Mouse (Mus musculus) embryonic facial prominence, embryonic 15.5 days (tissue): ENCODE data around the gene Gm29554. TPM values are rescaled to one million over a fixed set of nuclear protein-coding genes. Genes with fewer than 3 reads are reported as not detected.
"Not testable (repeated sequence)": the region's sequence is repeated elsewhere in the genome, so short reads cannot be mapped to it uniquely, and the experiment has no call there.

Experiments
- ATAC-seq: fragments of 200-750 bp; cut with Nextera tagmentation; 2 replicates; pipeline ENCODE4 v1.8.0; 2017; ENCODE audit warnings: low read depth, moderate TSS enrichment; ENCODE audit not compliant: insufficient number of reproducible peaks, low FRiP score, low TSS enrichment
- H3K27ac ChIP-seq: fragments of 300-500 bp; sonication (generic); replicated peaks from 2 replicates; pipeline ENCODE4 v1.5.1; 2015; ENCODE audit warnings: mild to moderate bottlenecking, inconsistent platforms
- H3K27me3 ChIP-seq: fragments of 300-500 bp; sonication (generic); 2 replicates; pipeline ENCODE4 v1.6.1; 2015; ENCODE audit warnings: inconsistent platforms
- H3K36me3 ChIP-seq: fragments of 300-500 bp; sonication (generic); 2 replicates; pipeline ENCODE4 v1.6.1; 2015; ENCODE audit warnings: mild to moderate bottlenecking, inconsistent platforms
- H3K4me1 ChIP-seq: fragments of 300-500 bp; sonication (generic); 2 replicates; pipeline ENCODE4 v1.6.1; 2015; ENCODE audit warnings: inconsistent platforms
- H3K4me2 ChIP-seq: fragments of 300-500 bp; sonication (generic); replicated peaks from 2 replicates; pipeline ENCODE4 v1.6.1; 2015; ENCODE audit warnings: mild to moderate bottlenecking, inconsistent platforms
- H3K4me3 ChIP-seq: fragments of 300-500 bp; sonication (generic); replicated peaks from 2 replicates; pipeline ENCODE4 v1.5.1; 2015; ENCODE audit warnings: mild to moderate bottlenecking, inconsistent platforms
- H3K9ac ChIP-seq: fragments of 300-500 bp; sonication (generic); 2 replicates; pipeline ENCODE4 v1.6.1; 2015; ENCODE audit warnings: inconsistent platforms
- H3K9me3 ChIP-seq: fragments of 300-500 bp; sonication (generic); replicated peaks from 2 replicates; pipeline ENCODE4 v1.6.1; 2016; ENCODE audit warnings: inconsistent platforms
- WGBS: fragments of 180-500 bp; shearing (Covaris S2); methylation state at CpG from one replicate; pipeline ENCODE4 v1.1.7; 2015; 5-methylcytosine and 5-hydroxymethylcytosine counted together
- polyA plus RNA-seq: library from polyadenylated mRNA; unstranded; fragments of >200 nt; fragmentation: Nextera tagmentation; extraction: Ambion mirVana; gene quantifications from 2 replicates; pipeline ENCODE4 v1.2.1, GENCODE M21; 2015

Gene Gm29554
- not detected in 2 replicates for polyA plus RNA-seq

GRCm38 (mm10) chrY:12273632-12274031 is at the start of gene Gm29554:
Gm29554 (plus strand) TSS chrY:12273932.
- H3K9ac ChIP-seq, H3K4me3 ChIP-seq: not testable (repeated sequence)
- no CpG with 5 or more reads among the region's 6 CpGs for WGBS

More at GRCm38 (mm10) chrY:12273632-12274031, at the start of gene Gm29554:
- H3K36me3 ChIP-seq, H3K9me3 ChIP-seq, ATAC-seq, H3K4me2 ChIP-seq, H3K27me3 ChIP-seq, H3K4me1 ChIP-seq, H3K27ac ChIP-seq: not testable (repeated sequence)

Other genes with a start within 250 kb of the Gm29554 start
- gene Gm20812, start 108.0 kb downstream of the Gm29554 start, polyA plus RNA-seq: not detected in 2 replicates